Mouse (Mus musculus) midbrain, embryonic 10.5 days (tissue): ENCODE measurements around the gene Mesp2. TPM values are rescaled to one million over a fixed set of nuclear protein-coding genes. Genes with fewer than 3 reads are reported as not detected.

Source experiments
- DNase-seq: peaks from one replicate; pipeline ENCODE4 v3.0.0-alpha.2; 2017; ENCODE audit warnings: low spot score
- H3K27ac ChIP-seq: fragments of 300-500 bp; sonication (generic); replicated peaks from 2 replicates; pipeline ENCODE4 v1.5.1; 2016; ENCODE audit warnings: mild to moderate bottlenecking
- H3K27me3 ChIP-seq: fragments of 300-500 bp; sonication (generic); 2 replicates; pipeline ENCODE4 v1.6.1; 2016; ENCODE audit warnings: low read depth, mild to moderate bottlenecking; ENCODE audit not compliant: poor library complexity, severe bottlenecking
- H3K36me3 ChIP-seq: fragments of 300-500 bp; sonication (generic); 2 replicates; pipeline ENCODE4 v1.6.1; 2016; ENCODE audit warnings: mild to moderate bottlenecking, moderate library complexity
- H3K4me1 ChIP-seq: fragments of 300-500 bp; sonication (generic); 2 replicates; pipeline ENCODE4 v1.6.1; 2016
- H3K4me3 ChIP-seq: fragments of 300-500 bp; sonication (generic); 2 replicates; pipeline ENCODE4 v1.5.1; 2016; ENCODE audit warnings: mild to moderate bottlenecking, moderate library complexity
- H3K9me3 ChIP-seq: fragments of 300-500 bp; sonication (generic); replicated peaks from 2 replicates; pipeline ENCODE4 v1.6.1; 2016; ENCODE audit warnings: mild to moderate bottlenecking
- WGBS: fragments of 180-500 bp; shearing (Covaris S2); methylation state at CpG from one replicate; pipeline ENCODE4 v1.1.7; 2016; 5-methylcytosine and 5-hydroxymethylcytosine counted together
- polyA plus RNA-seq: library from polyadenylated mRNA; unstranded; fragments of >200 nt; fragmentation: Nextera tagmentation; extraction: Ambion mirVana; gene quantifications from 2 replicates; pipeline ENCODE4 v1.2.1, GENCODE M21; 2016

Gene Mesp2
- polyA plus RNA-seq, 1 experiment from 2014 or later, result 0.53 TPM

DNA sequence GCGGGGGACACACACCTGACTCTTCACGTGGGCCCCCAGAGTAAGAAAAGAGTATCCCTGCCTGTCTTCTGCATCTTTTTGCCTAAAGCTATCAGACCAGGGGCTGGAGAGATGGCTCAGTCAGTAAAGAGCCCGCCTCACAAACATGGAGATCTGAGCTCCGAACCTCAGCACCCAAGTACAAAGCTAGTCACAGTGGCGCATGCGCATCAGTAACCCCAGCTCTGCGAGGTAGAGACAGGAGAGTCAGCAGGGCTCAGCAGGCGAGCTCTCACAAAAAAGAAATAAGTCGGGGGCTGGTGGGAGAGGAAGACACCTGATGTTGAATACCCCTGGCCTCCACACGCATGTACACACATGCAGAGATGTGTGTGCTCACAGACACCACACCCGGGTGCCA, 9.5 kb downstream of the Mesp2 start:
- peaks cover 17% of the 10 kb centered on the region for H3K4me1 ChIP-seq
- H3K36me3 ChIP-seq, result no peaks in the 10 kb centered on the region
- WGBS, result 49% methylated on average over 11 of the region's 11 CpGs
- H3K27ac ChIP-seq, result no peak overlapping the region
- peaks cover 44% of the 10 kb centered on the region for H3K27me3 ChIP-seq
- DNase-seq, result no peak
- H3K4me3 ChIP-seq, result no peak overlapping the region
- no peaks in the 10 kb centered on the region for H3K9me3 ChIP-seq

DNA sequence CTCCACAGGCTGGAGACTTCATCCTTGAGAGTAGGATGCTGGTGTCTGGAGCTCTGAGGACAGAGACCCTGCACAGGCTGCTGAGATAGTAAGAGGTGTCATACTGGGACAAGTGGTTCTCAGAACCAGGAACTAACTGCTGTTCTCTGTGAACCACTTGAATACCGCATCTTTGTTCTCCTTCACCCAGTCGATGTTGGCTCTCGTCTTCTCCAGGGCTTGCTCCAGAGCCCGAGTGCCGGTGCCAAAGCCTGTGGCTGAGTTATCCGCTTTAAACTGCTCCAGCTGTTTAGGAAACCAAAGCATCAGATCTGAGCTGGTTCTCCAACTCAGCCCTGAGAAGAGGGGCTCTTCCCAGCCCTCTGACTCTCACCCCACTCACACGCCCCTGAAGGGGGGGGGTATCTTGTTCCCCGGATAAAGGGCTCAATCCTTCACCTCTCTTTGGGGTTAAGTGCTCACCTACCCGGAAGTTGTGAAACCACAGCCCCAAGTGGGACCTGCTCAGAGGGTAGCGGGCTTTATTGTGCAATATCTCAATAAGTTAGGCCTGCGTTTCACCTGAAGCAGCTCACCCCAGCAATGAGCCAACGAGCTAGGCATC, 11.7 kb downstream of the Mesp2 start:
- 90% methylated on average over 12 of the region's 12 CpGs for WGBS
- Histone ChIP-seq H3K27ac (no peak overlapping the region), H3K4me1 (peaks cover 17% of the 10 kb centered on the region), H3K9me3 (no peaks in the 10 kb centered on the region), H3K27me3 (peaks cover 39% of the 10 kb centered on the region), H3K36me3 (no peaks in the 10 kb centered on the region), H3K4me3 (no peak overlapping the region)
- DNase-seq, result no peak

DNA sequence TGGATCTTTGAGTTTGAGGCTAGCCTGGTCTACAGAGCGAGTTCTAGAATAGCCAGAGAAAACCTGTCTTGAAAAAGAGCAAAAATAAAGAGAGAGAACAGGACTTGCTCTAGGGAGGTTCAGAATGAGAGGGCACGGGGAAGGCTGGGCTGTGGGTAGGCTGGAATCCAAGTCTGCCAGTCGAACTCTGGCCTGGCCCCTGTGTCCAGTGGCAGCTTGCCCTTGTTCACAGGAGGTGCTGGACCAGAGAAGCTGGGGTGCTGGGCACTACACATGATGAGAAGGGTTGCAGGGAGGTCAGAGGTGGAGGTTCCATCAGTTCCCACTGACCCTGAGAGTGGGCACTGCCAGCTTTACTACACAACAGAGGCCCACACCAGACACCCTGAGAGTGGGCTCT, 17.8 kb downstream of the Mesp2 start:
- Histone ChIP-seq H3K27me3 (no peaks in the 10 kb centered on the region), H3K27ac (no peak overlapping the region), H3K4me1 (no peaks in the 10 kb centered on the region), H3K9me3 (no peaks in the 10 kb centered on the region), H3K36me3 (no peaks in the 10 kb centered on the region), H3K4me3 (no peak overlapping the region)
- no peak for DNase-seq
- WGBS, result 81% methylated on average over 3 of the region's 3 CpGs

DNA sequence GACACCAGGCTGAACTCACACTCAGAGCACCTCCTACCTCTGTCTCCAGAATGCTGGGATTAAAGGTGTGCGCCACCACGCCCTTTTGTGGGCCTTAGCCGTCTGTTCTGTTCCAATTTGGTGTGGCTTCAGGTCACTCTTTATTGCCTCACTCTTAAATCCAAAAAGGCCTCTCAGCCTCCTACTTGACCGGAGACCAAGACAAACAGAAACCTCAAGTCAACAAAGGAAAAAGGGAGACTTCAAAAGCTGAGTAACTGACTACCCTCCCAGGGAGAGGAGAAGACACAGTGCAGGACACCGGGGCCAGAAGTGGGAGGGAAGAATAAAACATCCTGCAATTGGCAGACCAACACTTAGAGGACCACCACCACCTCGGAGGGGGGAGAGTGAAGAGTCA, 20.6 kb downstream of the Mesp2 start:
- 85% methylated on average over 6 of the region's 6 CpGs for WGBS
- no peak for DNase-seq
- Histone ChIP-seq H3K27me3 (no peaks in the 10 kb centered on the region), H3K36me3 (no peaks in the 10 kb centered on the region), H3K4me3 (no peak overlapping the region), H3K27ac (no peak overlapping the region), H3K9me3 (no peaks in the 10 kb centered on the region), H3K4me1 (no peaks in the 10 kb centered on the region)

DNA sequence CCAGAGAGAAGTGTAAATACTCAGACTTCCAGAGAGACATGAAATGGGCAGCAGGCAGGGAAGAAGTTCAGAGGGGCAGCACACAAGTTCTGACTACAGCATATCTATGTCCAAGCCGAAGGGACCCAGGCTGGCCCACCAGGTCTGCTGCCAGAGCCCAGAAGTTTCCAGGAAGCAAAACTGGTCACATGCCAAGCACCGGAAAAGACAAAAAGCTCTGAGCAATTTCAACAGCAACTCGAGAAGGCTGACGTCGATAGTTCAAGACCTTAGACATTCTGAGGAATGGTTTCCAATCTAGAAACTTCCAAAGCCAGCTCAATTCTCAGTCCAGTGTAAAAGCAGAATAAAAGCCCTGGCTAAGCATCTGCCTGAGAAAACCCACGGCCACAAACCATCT, 21.1 kb downstream of the Mesp2 start:
- H3K36me3 ChIP-seq, result no peaks in the 10 kb centered on the region
- H3K27ac ChIP-seq, result no peak overlapping the region
- H3K4me1 ChIP-seq, result no peaks in the 10 kb centered on the region
- DNase-seq, result no peak
- H3K27me3 ChIP-seq, result no peaks in the 10 kb centered on the region
- no peak overlapping the region for H3K4me3 ChIP-seq
- WGBS, result 88% methylated on average over 6 of the region's 6 CpGs
- no peaks in the 10 kb centered on the region for H3K9me3 ChIP-seq

DNA sequence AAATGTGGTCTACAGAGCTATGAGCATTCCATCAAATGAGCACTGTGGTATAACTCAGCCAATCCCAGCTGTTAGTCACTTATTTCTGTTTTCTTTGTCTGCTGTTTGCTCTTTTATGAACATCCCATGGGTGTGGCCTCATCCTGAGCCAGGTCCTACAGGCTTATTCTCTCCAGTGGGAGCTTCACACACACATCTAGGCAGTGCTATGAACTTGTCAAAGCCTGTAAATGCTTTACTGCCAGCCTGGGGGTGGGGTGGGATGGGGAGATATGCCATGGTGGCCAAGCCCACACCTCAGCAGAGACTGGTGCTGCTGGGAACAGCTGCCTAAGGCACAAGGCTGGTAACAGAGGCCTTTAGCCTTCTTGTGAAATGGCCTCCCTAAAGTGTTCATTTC, 22.5 kb downstream of the Mesp2 start:
- Histone ChIP-seq H3K36me3 (no peaks in the 10 kb centered on the region), H3K4me1 (no peaks in the 10 kb centered on the region), H3K9me3 (no peaks in the 10 kb centered on the region), H3K27me3 (no peaks in the 10 kb centered on the region), H3K27ac (no peak overlapping the region), H3K4me3 (no peak overlapping the region)
- DNase-seq, result no peak

DNA sequence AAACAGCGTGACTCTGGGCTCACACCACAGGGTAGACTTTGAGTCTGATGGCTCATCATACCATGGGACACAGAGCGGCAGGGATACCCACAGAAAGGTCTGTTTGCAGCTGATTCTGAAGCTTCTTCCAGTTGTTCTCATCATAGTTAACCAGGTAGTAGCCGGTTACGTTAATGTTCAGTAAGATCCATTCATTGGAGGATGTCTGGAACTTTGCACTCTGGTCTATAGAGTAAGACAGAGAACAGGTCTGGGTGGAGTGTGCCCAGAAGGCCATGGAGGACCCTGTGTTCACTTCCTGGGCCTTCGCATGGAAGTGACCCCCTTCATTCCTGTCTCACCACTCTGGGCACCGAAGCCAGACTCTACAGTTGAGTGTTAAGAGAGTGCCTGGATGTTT, 24.7 kb downstream of the Mesp2 start:
- no peak overlapping the region for H3K4me3 ChIP-seq
- no peaks in the 10 kb centered on the region for H3K4me1 ChIP-seq
- H3K27ac ChIP-seq, result no peak overlapping the region
- no peaks in the 10 kb centered on the region for H3K36me3 ChIP-seq
- H3K9me3 ChIP-seq, result no peaks in the 10 kb centered on the region
- WGBS, result 94% methylated on average over 6 of the region's 6 CpGs
- H3K27me3 ChIP-seq, result no peaks in the 10 kb centered on the region
- no peak for DNase-seq

DNA sequence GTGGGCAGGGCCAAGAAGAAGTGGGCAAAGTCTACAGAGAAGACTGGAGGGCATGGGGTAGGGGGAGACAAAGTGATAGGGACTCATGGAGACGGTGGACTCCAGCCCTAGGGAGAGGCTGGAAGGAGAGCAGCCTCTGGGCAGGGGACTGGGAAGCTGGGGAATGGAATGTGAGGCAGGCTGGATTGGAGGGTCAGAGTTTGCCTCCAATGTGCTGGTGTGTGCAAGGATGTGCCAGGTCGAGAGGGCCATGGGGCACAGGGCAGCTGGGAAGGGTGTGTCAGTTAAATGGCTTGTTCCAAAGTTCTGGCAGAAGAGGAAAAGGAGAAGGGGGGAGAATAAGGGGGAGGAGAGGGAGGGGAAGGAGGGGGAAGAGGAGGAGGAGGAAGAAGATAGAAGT, 26.7 kb downstream of the Mesp2 start:
- H3K4me1 ChIP-seq, result no peaks in the 10 kb centered on the region
- no peak for DNase-seq
- H3K36me3 ChIP-seq, result no peaks in the 10 kb centered on the region
- H3K9me3 ChIP-seq, result no peaks in the 10 kb centered on the region
- H3K4me3 ChIP-seq, result no peak overlapping the region
- H3K27me3 ChIP-seq, result no peaks in the 10 kb centered on the region
- WGBS, result 73% methylated on average over 2 of the region's 2 CpGs
- H3K27ac ChIP-seq, result no peak overlapping the region

DNA sequence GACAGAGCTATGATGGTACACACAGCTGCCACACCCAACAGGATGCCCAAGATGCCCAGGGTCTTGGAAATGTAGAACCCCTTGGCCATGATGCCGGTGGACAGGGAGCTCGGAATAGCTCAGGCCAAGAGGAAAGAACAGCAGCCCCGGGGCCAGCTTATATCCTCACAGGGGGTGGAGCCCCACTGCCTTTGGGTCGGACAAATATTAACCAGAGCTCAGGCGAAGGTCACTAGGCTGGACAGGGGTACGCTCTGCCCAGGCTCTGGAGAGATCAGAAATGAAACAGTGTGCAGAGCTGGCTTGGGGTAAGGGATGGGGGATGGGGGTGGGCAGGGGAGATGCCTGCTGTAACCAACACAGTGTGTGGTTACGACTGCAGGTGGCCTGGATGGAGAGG, 31.6 kb downstream of the Mesp2 start:
- Histone ChIP-seq H3K9me3 (no peaks in the 10 kb centered on the region), H3K27me3 (peaks cover 11% of the 10 kb centered on the region), H3K27ac (no peak overlapping the region), H3K4me1 (peaks cover 12% of the 10 kb centered on the region), H3K36me3 (no peaks in the 10 kb centered on the region), H3K4me3 (no peak overlapping the region)
- no peak for DNase-seq
- WGBS, result 78% methylated on average over 7 of the region's 7 CpGs

DNA sequence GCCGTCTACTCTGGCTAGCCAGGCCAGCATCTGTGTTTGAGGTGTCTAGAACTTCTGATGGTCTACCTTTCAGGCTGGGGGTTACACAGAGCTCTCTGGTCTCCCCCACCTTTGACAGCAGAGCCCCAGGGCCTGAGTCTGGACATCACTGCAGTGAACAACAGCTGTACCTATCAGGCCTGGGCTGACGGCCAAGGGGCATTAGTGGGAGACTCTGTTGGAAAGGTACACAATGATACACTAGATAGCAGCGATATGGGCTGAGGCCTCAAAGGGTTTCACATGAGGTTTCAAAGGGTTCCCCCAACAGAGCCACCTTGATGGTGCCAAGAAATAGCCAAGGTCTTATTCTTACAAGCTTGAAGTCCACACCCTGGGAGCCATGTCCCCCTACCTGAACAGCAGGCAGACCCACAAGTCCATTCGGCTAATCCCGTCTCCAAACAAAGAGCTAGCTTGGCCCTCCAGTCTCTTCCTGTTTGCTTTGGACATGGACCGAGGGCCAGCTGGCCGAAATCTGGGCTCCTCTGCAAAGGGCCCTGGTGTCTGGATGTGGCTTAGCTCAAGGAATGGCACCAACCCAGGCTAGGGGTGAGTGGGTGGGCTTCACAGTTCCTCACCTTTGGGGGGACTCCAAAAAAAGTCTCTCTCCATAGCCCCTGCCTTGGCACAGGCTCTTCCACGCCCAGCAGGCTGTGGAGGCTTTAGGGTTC, 33.7 kb downstream of the Mesp2 start:
- no peak overlapping the region; the same call in 1 of the 2 replicates for H3K27ac ChIP-seq
- 78% methylated on average over 8 of the region's 8 CpGs for WGBS
- peaks cover 24% of the 10 kb centered on the region for H3K4me1 ChIP-seq
- no peaks in the 10 kb centered on the region for H3K9me3 ChIP-seq
- H3K36me3 ChIP-seq, result no peaks in the 10 kb centered on the region
- H3K4me3 ChIP-seq, result no peak overlapping the region
- H3K27me3 ChIP-seq, result peaks cover 31% of the 10 kb centered on the region
- no peak for DNase-seq

DNA sequence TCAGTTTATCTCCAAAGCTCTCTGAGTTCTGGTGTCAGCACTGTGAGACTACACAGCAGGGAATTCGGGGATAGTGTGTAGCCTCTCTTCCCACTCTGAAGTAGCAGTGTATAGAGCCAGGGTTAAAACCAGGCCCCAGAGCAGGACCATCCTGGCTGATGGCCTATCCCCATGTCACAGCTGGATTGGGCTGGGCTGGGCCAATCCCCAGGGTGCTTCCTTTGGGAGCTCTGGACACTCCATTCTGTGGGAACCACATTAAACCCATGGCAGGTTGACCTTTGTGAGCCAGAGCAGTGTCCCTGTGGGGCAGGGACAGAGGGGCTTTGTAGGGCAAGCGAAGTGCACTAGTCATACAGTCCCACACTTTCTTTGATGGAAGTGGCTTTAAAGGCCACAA, 35.8 kb downstream of the Mesp2 start:
- Histone ChIP-seq H3K27me3 (peaks cover 39% of the 10 kb centered on the region), H3K27ac (no peak overlapping the region), H3K4me1 (peaks cover 24% of the 10 kb centered on the region), H3K4me3 (no peak overlapping the region), H3K9me3 (no peaks in the 10 kb centered on the region), H3K36me3 (no peaks in the 10 kb centered on the region)
- WGBS, result 67% methylated on average over 2 of the region's 2 CpGs
- no peak for DNase-seq

DNA sequence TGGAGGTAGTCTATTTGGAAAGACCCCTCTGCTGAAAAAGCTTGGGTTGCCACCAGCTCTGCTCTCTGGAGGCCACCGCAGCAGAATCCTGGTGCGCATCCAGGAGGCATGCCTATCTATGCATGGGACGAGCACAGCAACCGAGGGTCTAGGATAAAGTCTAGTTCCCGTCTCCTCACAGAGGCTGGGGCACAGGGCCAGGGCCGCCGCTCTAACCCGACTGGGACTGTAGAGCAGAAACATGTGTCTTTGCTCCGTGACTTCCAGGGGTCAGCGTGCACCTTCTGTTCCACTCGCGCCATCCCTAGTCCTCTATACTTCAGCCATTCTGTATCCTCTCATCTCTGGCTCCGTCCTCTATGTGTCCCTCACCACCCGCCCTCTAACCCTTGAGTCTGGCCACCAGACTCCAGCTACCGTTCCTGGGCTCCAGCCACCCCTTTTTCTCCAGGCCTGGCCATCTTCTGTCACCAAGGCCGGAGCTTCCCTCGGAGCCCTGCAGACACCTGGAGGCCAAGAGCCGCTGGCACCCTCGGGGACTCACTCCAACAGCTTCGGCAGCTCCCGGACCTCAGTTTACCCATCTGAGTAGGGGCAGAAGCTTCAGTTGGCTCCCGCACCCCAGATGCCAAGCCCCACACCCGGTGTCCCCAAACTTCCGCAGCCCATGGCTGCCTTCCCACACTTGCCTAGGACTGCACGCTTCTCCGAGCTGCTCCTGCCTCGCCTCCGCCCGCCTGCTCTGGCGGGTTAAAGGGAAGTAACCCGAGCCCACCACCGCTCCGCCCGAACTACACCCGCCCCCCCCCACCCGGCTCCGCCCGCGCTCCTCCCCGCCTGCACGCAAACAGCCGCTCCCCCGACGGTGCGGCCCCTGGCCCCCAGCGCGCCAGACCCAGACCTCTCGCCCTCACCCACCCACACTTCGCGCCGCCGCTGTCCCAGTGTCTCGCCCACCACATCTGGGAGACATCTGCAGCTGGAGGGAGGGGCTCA, 37.2 kb downstream of the Mesp2 start:
- WGBS, result 11% methylated on average over 53 of the region's 53 CpGs
- peaks cover 39% of the 10 kb centered on the region for H3K27me3 ChIP-seq
- no peaks in the 10 kb centered on the region for H3K9me3 ChIP-seq
- H3K4me1 ChIP-seq, result peaks cover 24% of the 10 kb centered on the region
- H3K27ac ChIP-seq, result peak overlapping the region; percentile 70
- peak; percentile 74 for DNase-seq
- H3K4me3 ChIP-seq, result peak overlapping the region; percentile 57
- H3K36me3 ChIP-seq, result no peaks in the 10 kb centered on the region

DNA sequence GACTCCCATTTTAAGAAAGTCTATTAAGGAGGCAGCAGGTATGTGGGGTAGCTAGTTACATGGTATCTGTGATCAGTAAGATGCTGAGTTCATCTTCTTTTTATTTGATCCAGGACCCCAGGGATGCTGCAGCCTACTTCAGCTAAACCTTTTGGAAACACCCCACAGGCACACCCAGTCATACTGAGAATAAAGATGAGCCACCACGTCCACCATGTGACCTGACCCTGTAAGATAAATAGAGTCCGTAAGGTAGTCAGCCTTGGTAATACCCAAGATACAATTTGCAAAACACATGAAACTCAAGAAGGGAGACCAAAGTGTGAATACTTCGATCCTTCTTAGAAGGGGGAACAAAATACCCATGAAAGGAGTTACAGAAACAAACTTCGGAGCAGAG, 45.8 kb downstream of the Mesp2 start:
- WGBS, result 84% methylated on average over 4 of the region's 4 CpGs
- no peak for DNase-seq
- no peak overlapping the region for H3K27ac ChIP-seq
- no peaks in the 10 kb centered on the region for H3K27me3 ChIP-seq
- H3K9me3 ChIP-seq, result no peaks in the 10 kb centered on the region
- H3K4me1 ChIP-seq, result peaks cover 7% of the 10 kb centered on the region; the same call in 1 of the 2 replicates
- H3K36me3 ChIP-seq, result no peaks in the 10 kb centered on the region
- H3K4me3 ChIP-seq, result no peak overlapping the region
